Mouse (Mus musculus) brain, embryonic 14.5 days (tissue): ENCODE data around the gene Esyt2. TPM values are rescaled to one million over a fixed set of nuclear protein-coding genes. Genes with fewer than 3 reads are reported as not detected.

Source experiments
- DNase-seq: peaks from one replicate; pipeline ENCODE4 v3.0.0-alpha.2; 2011; ENCODE audit warnings: low read depth
- CTCF ChIP-seq: fragments of 200-500 bp; IDR thresholded peaks from 2 replicates; pipeline ENCODE4 v1.5.1; 2012; ENCODE audit warnings: inconsistent platforms, mild to moderate bottlenecking, moderate library complexity, borderline replicate concordance; ENCODE audit not compliant: insufficient read depth, insufficient read length; ENCODE audit errors: extremely low read depth
- POLR2A ChIP-seq: fragments of 200-500 bp; IDR thresholded peaks from 2 replicates; pipeline ENCODE4 v1.6.1; 2012; ENCODE audit warnings: mild to moderate bottlenecking, inconsistent platforms, borderline replicate concordance; ENCODE audit not compliant: poor library complexity, insufficient read depth, insufficient read length, severe bottlenecking; ENCODE audit errors: extremely low read depth
- polyA plus RNA-seq: library from polyadenylated mRNA; depleted of rRNA; stranded (reverse); fragments of >200 nt; gene quantifications from 2 replicates; pipeline ENCODE4 v1.2.3, GENCODE M21; 2012; rRNA removed

Esyt2 gene
- 8.5 and 13.4 TPM in 2 replicates for polyA plus RNA-seq

DNA sequence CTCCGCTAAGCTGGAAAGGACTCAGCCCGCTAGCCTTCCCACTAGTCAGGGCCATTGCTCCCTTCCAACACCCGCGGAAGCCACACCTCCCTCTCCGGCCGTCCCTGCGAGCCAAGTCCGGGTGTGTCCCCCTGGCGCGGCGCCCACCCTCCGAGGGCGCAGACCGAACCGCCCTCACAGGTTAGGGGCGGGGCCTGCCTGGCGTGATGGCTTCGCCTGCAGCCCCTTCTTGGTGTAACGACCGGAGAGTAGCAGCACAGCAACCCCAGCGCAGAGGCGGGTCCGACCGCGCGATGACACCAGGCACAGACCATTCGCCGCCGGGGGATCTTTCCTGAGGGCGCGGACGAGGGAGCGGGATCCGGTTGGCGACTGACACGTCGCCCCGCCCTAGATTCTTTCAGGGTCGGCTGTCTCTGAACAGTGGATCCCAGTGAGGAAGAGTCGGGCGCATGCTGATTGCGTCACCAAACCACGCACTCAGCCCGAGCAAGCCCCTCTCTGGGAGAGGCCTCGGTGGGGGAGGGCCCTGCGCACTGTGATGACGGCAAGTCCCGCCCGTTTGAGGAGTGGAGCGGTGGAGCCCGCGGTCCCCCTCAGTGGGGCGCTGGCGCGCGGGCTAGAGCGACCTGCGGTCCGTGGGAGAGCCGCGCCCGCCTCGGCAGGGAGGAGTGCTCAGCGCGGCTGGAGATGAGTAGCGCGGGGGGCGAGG, at the start of gene Esyt2:
Gene Esyt2, plus strand, starts transcription at position 544 of the 712 bp plus-strand sequence.
- 0 out of 2 replicates have a peak, but pooled peaks have one; percentile 20 for TF ChIP-seq CTCF
- TF ChIP-seq POLR2A = peak; percentile 98

DNA sequence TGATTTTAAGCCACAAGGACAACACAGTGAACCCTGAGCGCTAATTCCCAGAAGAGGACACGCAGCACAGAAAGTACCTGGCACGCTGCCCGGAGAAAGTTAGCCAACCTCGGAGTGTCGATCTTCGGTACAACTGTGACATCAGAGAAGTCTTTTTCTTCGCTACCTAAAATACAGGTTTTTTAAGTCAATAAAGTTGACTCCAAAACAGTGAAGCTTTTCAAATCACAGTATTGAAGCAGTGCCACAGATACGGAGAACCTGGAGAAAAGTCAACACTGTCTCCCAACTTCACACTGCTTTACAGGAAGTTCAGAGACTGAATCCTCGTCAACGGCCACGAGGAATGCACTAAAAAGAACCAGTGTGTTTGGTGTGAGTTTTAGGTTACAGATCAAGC, 49.4 kb upstream of the Esyt2 start:
- TF ChIP-seq POLR2A (no peak), CTCF (no peak)
- DNase-seq = peak; percentile 17

More for the DNA sequence above, at the start of gene Esyt2:
- peak; percentile 100 for DNase-seq

DNA sequence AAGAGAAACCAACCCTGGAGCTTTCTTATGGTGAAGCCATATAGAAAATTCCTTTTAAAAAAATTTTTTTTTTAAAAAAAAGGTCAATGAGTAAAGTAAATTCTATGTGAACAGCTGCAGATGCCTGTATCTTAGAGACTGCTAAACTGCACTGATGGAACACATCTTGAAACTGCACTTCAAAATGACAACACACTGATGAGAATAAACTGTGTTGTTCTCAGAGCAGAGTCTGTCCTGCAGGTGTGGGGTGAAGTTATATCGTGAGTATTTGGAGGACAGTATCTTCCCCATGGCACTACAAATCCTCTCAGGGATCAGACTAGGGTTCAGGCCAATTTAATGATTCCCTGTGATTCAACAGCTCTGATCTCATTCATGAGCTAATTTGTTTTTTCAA, 48.9 kb upstream of the Esyt2 start:
- no peak for DNase-seq
- TF ChIP-seq POLR2A (no peak), CTCF (no peak)

DNA sequence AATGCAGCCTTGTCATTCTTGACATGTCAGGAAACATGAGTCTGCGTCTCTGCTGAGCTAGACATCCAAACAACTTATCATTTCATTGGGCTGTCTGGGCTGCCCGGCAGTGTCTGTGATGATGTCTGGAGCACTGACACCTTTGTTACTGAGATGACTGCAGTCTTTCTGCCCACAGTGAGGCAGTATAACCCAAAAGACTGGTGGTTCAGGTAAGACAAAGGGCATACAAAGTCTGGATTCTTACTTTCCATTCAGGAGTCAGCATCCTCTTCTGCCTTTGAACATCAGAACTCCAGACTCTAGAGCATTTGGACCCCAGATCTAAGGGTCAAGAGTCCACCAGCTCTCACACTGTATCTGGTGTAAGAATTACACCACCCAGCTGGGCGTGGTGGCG, 45.6 kb upstream of the Esyt2 start:
- DNase-seq = peak; percentile 10

DNA sequence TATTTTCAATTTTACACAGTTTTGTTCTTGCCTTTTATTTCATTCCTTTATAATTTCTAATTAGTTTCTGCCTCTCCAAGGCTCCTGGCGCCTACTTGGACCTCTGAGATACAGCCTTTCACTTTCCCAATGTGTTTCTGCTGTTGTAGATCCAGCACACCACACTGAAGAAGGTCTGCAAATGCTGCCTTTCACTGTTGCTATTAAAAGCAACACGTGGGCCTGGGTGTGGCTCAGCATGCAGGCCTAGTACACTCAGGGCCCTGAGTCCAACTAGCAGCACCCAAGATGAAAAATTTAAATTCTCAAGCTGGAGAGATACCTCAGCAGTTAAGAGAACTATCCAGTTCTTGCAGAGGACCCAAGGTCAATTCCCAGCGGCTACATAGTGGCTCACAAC, 44.3 kb upstream of the Esyt2 start:
- TF ChIP-seq POLR2A (no peak), CTCF (no peak)
- no peak for DNase-seq

More for the DNA sequence above, 45.6 kb upstream of the Esyt2 start:
- TF ChIP-seq POLR2A (no peak), CTCF (no peak)

DNA sequence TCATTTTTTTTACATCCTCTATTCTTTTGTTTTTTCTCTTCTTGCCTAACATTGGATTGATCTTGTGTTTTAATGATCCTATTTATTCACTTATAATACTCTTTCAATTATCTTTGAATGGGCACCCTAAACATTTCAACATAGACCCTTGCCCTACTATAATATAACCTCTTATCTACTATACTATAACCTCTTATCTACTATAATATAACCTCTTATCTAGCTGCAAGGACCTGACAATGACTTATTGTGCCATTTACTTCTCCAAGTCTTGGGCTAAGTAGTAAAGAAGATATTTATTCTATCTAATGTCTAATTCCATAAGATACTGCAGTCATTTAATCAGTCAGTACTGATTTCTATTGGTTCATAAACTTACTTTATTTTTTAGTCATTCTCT, 42.6 kb upstream of the Esyt2 start:
- DNase-seq = no peak
- TF ChIP-seq CTCF = no peak
- no peak for TF ChIP-seq POLR2A

DNA sequence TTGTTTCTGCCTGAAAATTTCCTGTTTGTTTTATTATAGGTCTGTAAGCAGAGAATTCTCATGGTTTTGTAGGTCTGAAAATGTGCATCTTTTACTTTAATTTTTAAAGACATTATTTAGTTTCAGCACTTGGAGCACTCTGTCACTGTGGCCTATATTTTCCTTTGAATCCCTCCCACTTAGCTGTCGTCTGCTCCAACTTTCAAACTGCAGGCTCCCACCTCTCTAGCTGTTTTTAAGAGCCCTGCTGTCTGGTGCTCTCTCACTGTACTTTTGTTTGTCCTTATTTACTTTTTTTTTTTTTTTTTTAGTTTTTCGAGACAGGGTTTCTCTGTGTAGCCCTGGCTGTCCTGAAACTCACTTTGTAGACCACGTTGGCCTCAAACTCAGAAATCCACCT, 42.2 kb upstream of the Esyt2 start:
- TF ChIP-seq POLR2A = no peak
- TF ChIP-seq CTCF = no peak
- no peak for DNase-seq

DNA sequence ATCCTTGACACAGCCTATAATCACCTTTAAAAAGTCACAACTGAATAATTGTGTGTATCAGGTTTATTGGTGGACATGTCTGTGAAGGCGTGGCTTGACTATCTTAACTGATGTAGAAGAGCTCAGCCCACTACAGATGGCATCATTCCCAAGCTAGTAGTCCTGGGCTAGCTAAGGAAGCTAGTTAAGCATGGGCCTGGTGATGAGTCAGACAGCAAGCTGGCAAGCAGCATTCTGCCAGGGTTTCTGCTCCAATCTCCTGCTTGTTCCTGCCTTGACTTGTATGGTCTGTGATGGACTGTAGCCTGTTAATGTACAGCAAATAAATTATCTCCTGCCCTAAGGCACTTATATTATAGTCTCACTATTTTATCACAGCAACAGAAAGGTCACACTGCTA, 36.4 kb upstream of the Esyt2 start:
- TF ChIP-seq CTCF = no peak
- TF ChIP-seq POLR2A = no peak
- no peak for DNase-seq

DNA sequence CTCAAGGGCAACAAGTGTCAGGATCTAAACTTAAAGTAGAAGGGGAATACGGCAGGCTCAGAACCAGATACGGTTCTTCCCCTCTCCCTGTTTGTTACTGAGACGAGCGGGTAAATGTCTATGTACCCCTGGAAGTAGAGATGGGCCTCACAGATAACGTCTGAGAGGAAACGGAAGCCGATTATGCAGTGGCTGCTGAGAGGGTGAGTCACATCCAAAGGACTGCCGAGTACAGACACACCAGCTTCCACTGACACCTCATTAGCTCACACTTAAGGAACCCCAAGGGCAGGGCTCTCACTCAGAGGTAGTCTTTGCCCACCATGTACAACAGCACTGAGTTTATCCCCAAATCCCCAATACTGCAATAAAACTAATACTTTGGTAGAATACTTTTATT, 26.3 kb upstream of the Esyt2 start:
- TF ChIP-seq CTCF (no peak), POLR2A (no peak)
- no peak for DNase-seq

DNA sequence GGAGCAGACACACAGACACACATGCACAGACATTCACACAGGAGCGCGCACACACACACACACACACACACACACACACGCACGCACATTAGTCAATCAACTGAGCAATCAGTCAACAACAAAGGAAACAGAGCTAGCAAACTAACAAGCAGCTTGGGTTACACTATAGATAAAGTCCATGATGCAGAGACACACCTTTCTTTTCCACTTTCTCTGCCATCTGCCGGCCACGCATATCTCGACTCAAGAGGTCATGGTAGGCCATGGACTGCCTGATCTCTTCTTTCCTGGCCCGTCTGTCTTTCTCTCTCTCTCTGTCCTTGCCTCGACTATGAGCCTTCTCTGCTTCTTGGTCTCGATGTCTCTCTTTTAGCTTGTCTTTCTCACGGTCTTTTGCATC, 25.4 kb upstream of the Esyt2 start:
- TF ChIP-seq CTCF = no peak
- no peak for DNase-seq

DNA sequence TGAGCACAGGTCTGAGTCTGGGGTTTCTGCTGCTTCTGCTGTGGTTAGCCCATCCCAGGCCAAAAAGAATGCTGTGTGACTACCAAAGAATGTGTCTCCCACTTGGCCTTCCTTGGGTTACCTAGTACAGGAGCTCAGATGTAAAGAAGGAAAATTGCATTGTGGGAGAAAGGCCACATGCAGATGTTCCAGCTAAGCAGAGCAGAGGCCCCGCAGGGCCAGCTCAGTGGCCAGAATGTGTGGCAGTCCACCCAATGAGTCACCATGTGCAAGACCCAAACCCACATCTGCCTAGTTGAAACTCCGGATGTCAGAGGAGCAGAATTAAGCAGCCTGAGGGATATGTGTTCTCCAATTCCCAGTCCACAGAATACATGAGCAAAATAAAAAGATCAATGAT, 22.7 kb upstream of the Esyt2 start:
- TF ChIP-seq POLR2A (no peak), CTCF (no peak)
- DNase-seq = no peak

DNA sequence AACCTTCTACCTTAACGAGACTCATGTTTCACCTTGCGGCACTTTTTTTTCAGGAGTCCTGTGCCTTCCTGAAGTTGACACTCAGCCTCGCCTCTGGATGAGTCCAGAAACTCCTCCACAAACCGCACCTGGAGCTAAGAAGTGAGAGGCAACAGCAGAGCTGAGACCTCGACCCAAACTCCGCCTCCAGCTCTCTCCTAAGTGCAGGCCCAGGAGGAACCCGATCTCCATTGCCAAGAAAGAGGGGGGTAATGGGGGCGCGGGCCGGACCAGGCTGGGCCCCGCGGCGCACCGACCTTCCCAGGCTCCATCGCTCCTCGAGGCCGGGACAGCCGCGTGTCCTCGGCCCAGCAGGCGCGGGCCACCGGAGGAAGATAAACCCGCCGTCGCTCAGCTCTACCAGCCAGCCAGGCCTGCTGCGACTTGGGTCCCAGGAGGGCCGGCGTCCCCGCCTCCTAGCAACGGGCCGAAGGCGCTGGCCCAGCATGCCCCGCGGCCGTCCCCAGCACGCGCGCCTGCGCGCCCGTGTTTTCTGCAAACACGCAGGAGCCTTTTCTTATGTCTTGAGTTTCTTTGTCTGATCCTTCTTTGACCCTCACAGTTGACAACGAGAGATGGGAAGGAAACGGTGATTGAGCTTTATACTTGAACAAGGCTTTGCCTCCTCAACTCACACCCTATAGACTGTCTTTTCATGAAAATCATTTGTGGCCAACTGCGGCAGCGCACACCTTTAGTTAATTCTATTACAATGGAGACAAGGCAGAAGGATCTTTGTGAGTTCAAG, 18.2 kb upstream of the Esyt2 start, which contains the start of gene Wdr60:
Gene Wdr60, minus strand, starts transcription at position 468 of the 787 bp plus-strand sequence.
- peak; percentile 96 for DNase-seq
- TF ChIP-seq POLR2A (peak; percentile 78), CTCF (no peak)
